Mouse (Mus musculus) limb, embryonic 10.5 days (tissue): ENCODE measurements around the gene Mrpl49. TPM values are rescaled to one million over a fixed set of nuclear protein-coding genes. Genes with fewer than 3 reads are reported as not detected.

Experiments used
- DNase-seq: peaks from one replicate; pipeline ENCODE4 v3.0.0-alpha.2; 2017; ENCODE audit warnings: low spot score
- H3K27ac ChIP-seq: fragments of 300-500 bp; sonication (generic); 2 replicates; pipeline ENCODE4 v1.5.1; 2016; ENCODE audit warnings: mild to moderate bottlenecking
- H3K27me3 ChIP-seq: fragments of 300-500 bp; sonication (generic); 2 replicates; pipeline ENCODE4 v1.6.1; 2016; ENCODE audit warnings: low read depth, mild to moderate bottlenecking; ENCODE audit not compliant: poor library complexity, severe bottlenecking
- H3K36me3 ChIP-seq: fragments of 300-500 bp; sonication (generic); 2 replicates; pipeline ENCODE4 v1.6.1; 2016; ENCODE audit warnings: mild to moderate bottlenecking, moderate library complexity
- H3K4me1 ChIP-seq: fragments of 300-500 bp; sonication (generic); 2 replicates; pipeline ENCODE4 v1.6.1; 2016
- H3K4me3 ChIP-seq: fragments of 300-500 bp; sonication (generic); 2 replicates; pipeline ENCODE4 v1.5.1; 2016; ENCODE audit warnings: mild to moderate bottlenecking, moderate library complexity
- H3K9me3 ChIP-seq: fragments of 300-500 bp; sonication (generic); replicated peaks from 2 replicates; pipeline ENCODE4 v1.6.1; 2016; ENCODE audit warnings: mild to moderate bottlenecking
- WGBS: fragments of 180-500 bp; shearing (Covaris S2); methylation state at CpG from one replicate; pipeline ENCODE4 v1.1.7; 2016; 5-methylcytosine and 5-hydroxymethylcytosine counted together
- polyA plus RNA-seq: library from polyadenylated mRNA; unstranded; fragments of >200 nt; fragmentation: Nextera tagmentation; extraction: Ambion mirVana; gene quantifications from 2 replicates; pipeline ENCODE4 v1.2.1, GENCODE M21; 2016

The Mrpl49 gene
- polyA plus RNA-seq, 1 experiment from 2014 or later: 90.3 TPM

DNA sequence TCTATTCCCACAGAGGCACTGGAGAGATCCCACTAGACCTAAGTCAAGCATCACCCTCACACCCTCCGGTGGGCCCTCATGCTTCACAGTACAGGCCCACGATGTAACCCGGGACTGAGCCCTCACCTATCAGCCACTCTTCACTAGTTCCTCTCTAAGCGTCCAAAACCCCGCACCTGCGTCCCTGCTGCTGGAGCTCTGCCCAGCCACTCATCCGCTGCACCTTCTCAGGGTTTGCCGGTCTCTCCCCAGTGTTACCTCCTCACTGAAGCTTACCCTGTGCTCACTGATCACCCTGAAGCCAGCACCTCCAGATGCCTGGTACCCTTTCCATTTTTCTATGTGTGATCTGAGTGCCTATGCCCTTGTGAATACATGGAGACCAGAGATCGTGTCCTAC lies 15.3 kb downstream of the Mrpl49 start:
- H3K36me3 ChIP-seq: no peaks in the 10 kb centered on the region
- DNase-seq: no peak
- peaks cover 11% of the 10 kb centered on the region for H3K4me1 ChIP-seq
- no peaks in the 10 kb centered on the region for H3K27me3 ChIP-seq
- H3K27ac ChIP-seq: no peak overlapping the region
- 84% methylated on average over 9 of the region's 9 CpGs for WGBS
- H3K4me3 ChIP-seq: no peak overlapping the region
- no peaks in the 10 kb centered on the region for H3K9me3 ChIP-seq

DNA sequence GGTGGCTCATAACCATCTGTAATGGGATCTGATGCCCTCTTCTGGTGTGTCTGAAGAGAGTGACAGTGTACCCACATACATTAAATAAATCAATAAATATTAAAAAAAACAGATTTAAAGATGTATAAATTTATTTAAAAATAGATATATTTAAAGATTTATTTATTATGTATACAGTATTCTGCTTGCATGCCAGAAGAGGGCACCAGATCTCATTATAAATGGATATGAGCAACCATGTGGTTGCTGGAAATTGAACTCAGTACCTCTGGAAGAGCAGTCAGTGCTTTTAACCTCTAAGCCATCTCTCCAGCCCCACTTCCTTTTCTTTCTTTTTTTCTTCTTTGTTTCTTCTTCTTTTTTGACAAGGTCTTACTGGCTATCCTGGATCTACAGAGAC lies 17.6 kb downstream of the Mrpl49 start:
- Histone ChIP-seq H3K9me3 (no peaks in the 10 kb centered on the region), H3K4me1 (peaks cover under 1% of the 10 kb centered on the region), H3K4me3 (no peak overlapping the region), H3K36me3 (no peaks in the 10 kb centered on the region), H3K27ac (no peak overlapping the region), H3K27me3 (no peaks in the 10 kb centered on the region)
- no peak for DNase-seq

- no peaks in the 10 kb centered on the region for H3K9me3 ChIP-seq
- no peaks in the 10 kb centered on the region for H3K36me3 ChIP-seq
- H3K27ac ChIP-seq: no peak overlapping the region
- H3K4me3 ChIP-seq: no peak overlapping the region
- no peak for DNase-seq
- 81% methylated on average over 7 of the region's 7 CpGs for WGBS
- H3K4me1 ChIP-seq: no peaks in the 10 kb centered on the region
- H3K27me3 ChIP-seq: no peaks in the 10 kb centered on the region
Observed at GRCm38 (mm10) chr19:6038326-6038725, 19.3 kb downstream of the Mrpl49 start.

- no peak overlapping the region for H3K4me3 ChIP-seq
- DNase-seq: no peak
- H3K27ac ChIP-seq: no peak overlapping the region
- no peaks in the 10 kb centered on the region for H3K27me3 ChIP-seq
- H3K9me3 ChIP-seq: no peaks in the 10 kb centered on the region
- H3K36me3 ChIP-seq: no peaks in the 10 kb centered on the region
- no peaks in the 10 kb centered on the region for H3K4me1 ChIP-seq
Observed at GRCm38 (mm10) chr19:6037695-6038094, 19.9 kb downstream of the Mrpl49 start.

DNA sequence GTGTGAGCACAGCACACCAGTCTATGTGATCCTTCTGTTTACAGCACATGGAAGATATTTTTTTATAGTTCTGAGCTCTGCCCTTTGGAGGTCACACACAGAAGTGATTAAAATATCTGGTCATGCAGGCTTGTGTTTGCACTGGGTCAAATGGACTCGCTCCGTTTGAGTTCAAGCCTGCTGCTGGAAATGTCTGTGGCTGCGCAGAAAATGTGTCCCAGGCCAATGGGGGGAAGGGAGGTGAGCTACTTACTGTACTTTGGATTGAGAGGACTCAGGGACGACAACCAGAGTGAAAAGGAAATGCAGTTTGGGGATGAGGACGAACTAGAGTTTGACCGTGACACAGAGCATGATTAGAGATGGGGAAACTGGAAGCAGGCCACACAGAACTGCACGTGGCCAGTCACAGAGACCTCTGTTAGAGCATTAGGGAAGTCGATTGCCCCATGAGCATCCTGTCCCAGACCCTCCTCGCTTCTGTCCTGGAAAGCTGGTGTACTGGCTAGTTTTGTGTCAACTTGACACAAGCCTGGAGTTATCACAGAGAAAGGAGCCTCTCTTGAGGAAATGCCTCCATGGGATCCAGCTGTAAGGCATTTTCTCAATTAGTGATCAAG lies 21.5 kb downstream of the Mrpl49 start:
- 75% methylated on average over 9 of the region's 9 CpGs for WGBS
- Histone ChIP-seq H3K4me1 (no peaks in the 10 kb centered on the region), H3K27ac (no peak overlapping the region), H3K36me3 (no peaks in the 10 kb centered on the region), H3K27me3 (no peaks in the 10 kb centered on the region), H3K9me3 (no peaks in the 10 kb centered on the region), H3K4me3 (no peak overlapping the region)
- no peak for DNase-seq

DNA sequence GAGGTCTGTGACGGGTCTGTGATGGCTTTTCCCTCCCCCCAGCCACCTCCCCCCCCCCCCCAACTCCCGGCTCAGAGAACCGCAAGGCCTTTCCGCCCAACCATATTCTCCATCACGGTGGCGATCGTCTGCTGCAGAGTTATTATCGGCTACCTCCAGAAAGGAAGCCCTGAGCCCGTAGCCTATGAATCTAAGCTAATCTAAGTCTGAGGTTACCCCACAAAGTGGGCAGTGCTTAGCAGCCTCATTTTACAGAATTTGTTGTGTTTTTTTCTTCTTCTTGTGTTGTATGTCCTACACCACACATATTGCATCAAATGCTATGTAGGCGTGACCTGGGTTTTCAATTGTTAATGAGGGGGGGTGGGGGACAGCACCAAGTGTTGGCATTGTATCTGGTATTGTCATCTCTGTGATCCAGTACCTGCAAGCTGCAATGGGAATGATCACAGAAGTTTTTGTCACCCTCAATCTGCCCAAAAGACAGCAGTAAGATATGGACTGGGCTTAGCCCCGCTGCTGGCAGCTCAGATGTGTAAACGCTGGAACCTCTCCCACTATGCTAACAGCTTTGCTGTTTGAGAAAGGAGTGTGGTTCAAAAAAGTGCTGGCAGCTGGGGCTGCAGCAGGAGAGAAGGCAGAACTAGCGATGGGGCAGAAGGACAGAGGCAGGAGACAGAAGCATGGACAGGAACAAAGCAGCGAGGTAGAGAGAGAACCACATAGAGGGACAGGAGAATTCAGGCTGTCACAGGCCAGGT lies 26.9 kb downstream of the Mrpl49 start:
- DNase-seq: no peak
- Histone ChIP-seq H3K9me3 (no peaks in the 10 kb centered on the region), H3K36me3 (no peaks in the 10 kb centered on the region), H3K27me3 (no peaks in the 10 kb centered on the region), H3K4me3 (no peak overlapping the region), H3K4me1 (no peaks in the 10 kb centered on the region), H3K27ac (no peak overlapping the region)
- 74% methylated on average over 14 of the region's 14 CpGs for whole genome bisulfite sequencing

DNA sequence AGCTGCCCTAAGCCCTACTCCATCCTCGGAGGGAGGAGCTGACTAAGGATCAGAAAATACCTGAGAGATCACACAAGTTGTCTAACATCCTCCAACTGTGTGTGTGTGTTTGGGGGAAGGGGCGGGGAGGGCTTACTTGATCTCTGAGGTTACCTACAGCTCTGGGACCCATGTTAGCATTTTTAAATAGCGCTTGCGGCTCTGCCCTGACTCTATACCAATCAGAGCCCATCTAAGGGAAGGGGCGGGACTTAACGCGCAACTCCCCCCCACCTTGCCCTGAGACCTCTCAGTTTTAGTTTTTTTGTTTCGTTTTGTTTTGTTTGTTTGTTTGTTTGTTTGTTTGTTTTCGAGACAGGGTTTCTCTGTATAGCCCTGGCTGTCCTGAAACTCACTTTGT lies 28.2 kb downstream of the Mrpl49 start:
- WGBS: 81% methylated on average over 9 of the region's 9 CpGs
- H3K27me3 ChIP-seq: no peaks in the 10 kb centered on the region
- no peaks in the 10 kb centered on the region for H3K36me3 ChIP-seq
- H3K4me1 ChIP-seq: no peaks in the 10 kb centered on the region
- H3K4me3 ChIP-seq: no peak overlapping the region
- no peak overlapping the region for H3K27ac ChIP-seq
- DNase-seq: no peak
- H3K9me3 ChIP-seq: no peaks in the 10 kb centered on the region

DNA sequence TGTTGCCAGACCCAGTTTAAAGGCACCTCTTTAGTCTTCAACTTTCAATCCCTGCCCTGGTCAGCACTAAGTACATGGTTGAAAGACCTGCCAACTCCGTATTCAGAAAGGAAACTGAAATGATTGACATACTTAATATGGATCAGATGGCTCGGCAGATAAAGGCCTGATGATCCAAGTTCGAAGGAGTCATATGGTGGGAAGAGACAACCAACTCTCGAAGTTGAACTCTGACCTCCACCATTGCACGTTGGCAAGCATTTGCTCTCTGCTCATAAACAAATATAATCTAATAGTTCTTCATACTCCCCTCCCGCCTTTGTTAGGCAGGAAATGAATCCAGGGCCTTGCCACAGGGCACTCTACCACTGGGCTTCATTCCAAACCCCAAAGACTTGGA lies 28.6 kb downstream of the Mrpl49 start:
- Histone ChIP-seq H3K36me3 (no peaks in the 10 kb centered on the region), H3K27me3 (no peaks in the 10 kb centered on the region), H3K9me3 (no peaks in the 10 kb centered on the region), H3K4me1 (no peaks in the 10 kb centered on the region), H3K4me3 (no peak overlapping the region), H3K27ac (no peak overlapping the region)
- DNase-seq: no peak
- whole genome bisulfite sequencing: 89% methylated on average over 6 of the region's 6 CpGs

DNA sequence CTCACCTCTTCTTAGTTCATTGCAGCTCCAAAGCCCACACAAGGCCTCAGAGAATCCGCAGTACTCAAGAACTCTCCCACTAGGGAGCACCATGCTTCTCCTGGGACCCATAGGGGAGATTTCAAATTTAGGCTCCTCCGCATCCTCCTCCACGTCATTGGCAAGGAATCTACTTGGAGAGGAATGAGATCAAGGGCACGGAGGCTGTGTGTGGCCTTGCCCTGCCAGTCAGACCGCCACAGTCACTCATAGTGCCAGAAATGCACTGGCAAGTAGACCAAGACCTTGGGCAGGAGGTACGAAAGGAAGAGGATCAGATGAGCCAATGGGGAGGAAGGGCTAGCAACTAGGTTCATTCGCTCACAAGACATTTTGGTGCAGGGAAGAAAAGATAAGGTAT lies 33.7 kb downstream of the Mrpl49 start:
- no peaks in the 10 kb centered on the region for H3K36me3 ChIP-seq
- 83% methylated on average over 7 of the region's 7 CpGs for WGBS
- H3K27ac ChIP-seq: no peak overlapping the region
- H3K27me3 ChIP-seq: no peaks in the 10 kb centered on the region
- H3K4me3 ChIP-seq: no peak overlapping the region
- no peaks in the 10 kb centered on the region for H3K9me3 ChIP-seq
- no peaks in the 10 kb centered on the region for H3K4me1 ChIP-seq
- DNase-seq: no peak

- no peaks in the 10 kb centered on the region for H3K9me3 ChIP-seq
- no peak overlapping the region for H3K27ac ChIP-seq
- H3K27me3 ChIP-seq: no peaks in the 10 kb centered on the region
- no peaks in the 10 kb centered on the region for H3K36me3 ChIP-seq
- no peaks in the 10 kb centered on the region for H3K4me1 ChIP-seq
- DNase-seq: no peak
- 65% methylated on average over 8 of the region's 8 CpGs for WGBS
- no peak overlapping the region for H3K4me3 ChIP-seq
Observed at GRCm38 (mm10) chr19:6023059-6023458, 34.5 kb downstream of the Mrpl49 start.

DNA sequence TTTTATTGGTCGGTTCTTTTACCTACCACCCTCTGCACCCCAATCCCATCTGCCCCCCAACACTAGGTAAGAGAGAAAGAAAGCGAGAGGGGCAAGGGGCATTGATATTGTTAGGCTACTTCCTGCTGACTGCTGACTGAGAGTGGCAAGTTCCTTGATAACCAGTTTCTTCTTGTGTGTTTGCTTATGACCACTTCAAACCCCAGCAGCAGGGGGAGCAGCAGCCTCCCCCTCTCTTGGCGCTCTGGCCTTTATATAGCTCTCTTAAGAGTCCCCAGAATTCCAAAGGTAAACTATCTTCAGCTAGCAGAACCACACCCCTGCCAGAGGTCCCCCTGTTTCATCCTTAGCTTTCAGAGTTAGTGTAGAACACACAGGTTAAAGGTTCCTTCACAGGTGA lies 37.3 kb downstream of the Mrpl49 start:
- DNase-seq: no peak
- Histone ChIP-seq H3K27ac (no peak overlapping the region), H3K4me3 (no peak overlapping the region), H3K4me1 (peaks cover 12% of the 10 kb centered on the region), H3K36me3 (no peaks in the 10 kb centered on the region), H3K9me3 (no peaks in the 10 kb centered on the region), H3K27me3 (peaks cover 27% of the 10 kb centered on the region)
- WGBS: 60% methylated on average over 3 of the region's 3 CpGs

GRCm38 (mm10) chr19:6018142-6019089 lies 39.2 kb downstream of the Mrpl49 start:
- no peak overlapping the region for H3K4me3 ChIP-seq
- DNase-seq: peak; percentile 88
- H3K27ac ChIP-seq: no peak overlapping the region
- no peaks in the 10 kb centered on the region for H3K9me3 ChIP-seq
- H3K36me3 ChIP-seq: no peaks in the 10 kb centered on the region
- 32% methylated on average over 15 of the region's 15 CpGs for WGBS
- peaks cover 21% of the 10 kb centered on the region for H3K4me1 ChIP-seq
- peaks cover 46% of the 10 kb centered on the region for H3K27me3 ChIP-seq

- peaks cover 49% of the 10 kb centered on the region for H3K27me3 ChIP-seq
- H3K36me3 ChIP-seq: no peaks in the 10 kb centered on the region
- no peak overlapping the region for H3K27ac ChIP-seq
- H3K9me3 ChIP-seq: no peaks in the 10 kb centered on the region
- DNase-seq: no peak
- H3K4me3 ChIP-seq: no peak overlapping the region; the same call in 1 of the 2 replicates
- 37% methylated on average over 7 of the region's 7 CpGs for WGBS
- H3K4me1 ChIP-seq: peaks cover 21% of the 10 kb centered on the region
Observed at GRCm38 (mm10) chr19:6016532-6016931, 41.1 kb downstream of the Mrpl49 start.
